Mouse (Mus musculus) spleen, adult 12 weeks (tissue): ENCODE measurements around the gene Kcnn4.

Source experiments
- DNase-seq: peaks from one replicate; pipeline ENCODE4 v3.0.0; 2022; ENCODE audit warnings: low spot score

Kcnn4 gene

GRCm38 (mm10) chr7:24369731-24370541 is at the start of gene Kcnn4:
TSS of gene Kcnn4 (plus strand) at chr7:24370263.
- no peak for DNase-seq

GRCm38 (mm10) chr7:24322593-24322992 is 47.5 kb upstream of the Kcnn4 start:
- no peak for DNase-seq

GRCm38 (mm10) chr7:24325197-24325596 is 44.9 kb upstream of the Kcnn4 start:
- DNase-seq: no peak

- DNase-seq: no peak
These were observed 44.4 kb upstream of the Kcnn4 start for GRCm38 (mm10) chr7:24325675-24326128.

- no peak for DNase-seq
These were observed 43.6 kb upstream of the Kcnn4 start for GRCm38 (mm10) chr7:24326273-24327135.

- DNase-seq: no peak
These were observed 42.6 kb upstream of the Kcnn4 start for GRCm38 (mm10) chr7:24327281-24327975.

- no peak for DNase-seq
These were observed 36.6 kb upstream of the Kcnn4 start, which contains the start of gene Tescl for GRCm38 (mm10) chr7:24333304-24333986. TSS of gene Tescl (minus strand) at chr7:24333936.

- peak; percentile 36 for DNase-seq
These were observed 34.3 kb upstream of the Kcnn4 start for GRCm38 (mm10) chr7:24335699-24336309.

GRCm38 (mm10) chr7:24338241-24338640 is 31.8 kb upstream of the Kcnn4 start:
- no peak for DNase-seq

GRCm38 (mm10) chr7:24343701-24344272 is 26.3 kb upstream of the Kcnn4 start:
- DNase-seq: no peak

- DNase-seq: no peak
These were observed 23.6 kb upstream of the Kcnn4 start for GRCm38 (mm10) chr7:24346444-24346843.

- no peak for DNase-seq
These were observed 21.2 kb upstream of the Kcnn4 start, which contains the start of gene Lypd5 for GRCm38 (mm10) chr7:24348896-24349295. TSS of gene Lypd5 (plus strand) at chr7:24349196.

GRCm38 (mm10) chr7:24355646-24356045 is 14.4 kb upstream of the Kcnn4 start:
- DNase-seq: no peak

- DNase-seq: no peak
These were observed 14.0 kb upstream of the Kcnn4 start for GRCm38 (mm10) chr7:24356081-24356480.

- DNase-seq: no peak
These were observed 12.2 kb upstream of the Kcnn4 start for GRCm38 (mm10) chr7:24357899-24358298.

GRCm38 (mm10) chr7:24359269-24359668 is 10.8 kb upstream of the Kcnn4 start:
- DNase-seq: no peak

GRCm38 (mm10) chr7:24361001-24361400 is 9.1 kb upstream of the Kcnn4 start:
- no peak for DNase-seq

- DNase-seq: no peak
These were observed 6.8 kb upstream of the Kcnn4 start for GRCm38 (mm10) chr7:24363228-24363627.

- peak; percentile 78 for DNase-seq
These were observed 5.2 kb upstream of the Kcnn4 start for GRCm38 (mm10) chr7:24364827-24365226.

GRCm38 (mm10) chr7:24365258-24366014 is 4.6 kb upstream of the Kcnn4 start:
- no peak for DNase-seq
